ENCODE assay signal across 17 mouse cellular contexts in the genomic region with DNA sequence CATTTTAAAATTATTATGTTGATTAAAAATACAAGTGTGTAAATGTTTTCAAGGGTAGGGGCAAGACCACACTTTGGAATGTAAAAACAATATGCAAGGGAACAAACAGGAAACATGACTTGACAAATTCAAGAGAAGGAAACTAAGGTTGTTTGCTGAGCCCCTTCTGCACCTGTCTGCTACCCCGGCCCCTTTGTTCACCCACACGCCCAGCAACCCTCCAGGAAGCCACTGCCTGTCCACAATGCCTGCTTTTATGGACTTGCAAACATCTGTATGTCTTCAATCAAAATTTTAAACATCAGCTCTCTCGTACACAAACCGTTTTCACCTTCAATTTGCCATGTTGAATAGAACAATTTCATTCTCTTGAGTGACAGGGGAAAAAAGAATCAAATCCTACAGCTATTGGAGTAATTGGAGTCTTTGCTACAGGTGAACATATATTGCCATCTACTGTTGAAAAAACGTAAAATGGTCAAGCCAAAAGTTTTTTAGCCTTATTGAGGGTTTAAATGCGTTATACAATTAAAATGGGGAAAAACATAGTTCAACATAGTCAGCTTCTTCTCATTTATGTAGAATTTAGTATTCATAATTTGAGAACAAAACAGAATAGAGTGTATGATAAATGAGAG. TPM values are rescaled to one million over a fixed set of nuclear protein-coding genes. Genes with fewer than 3 reads are reported as not detected.
DNase-seq lines count a peak whose midpoint lies in the region; ATAC-seq and TF ChIP-seq lines count a peak whose summit lies in the region.
"Had no signal": no experiment of that assay in that cellular context is flagged by ENCODE, and none has a peak within 500 bp of the region (broad histone marks: within the 10 kb centered on the region; RNA-seq: fewer than 3 reads in every experiment).

No protein-coding gene starts in this region.

- H3K9me3 ChIP-seq in forebrain, embryonic 14.5 days (replicated peaks; ENCODE audit: control insufficient read depth, low read length) = no peaks in the 10 kb centered on the region
- H3K9me3 ChIP-seq in forebrain, embryonic 12.5 days = no peaks in the 10 kb centered on the region
- H3K9me3 ChIP-seq: heart, embryonic 10.5 days; hindbrain, embryonic 10.5 days; limb, embryonic 12.5 days; midbrain, embryonic 12.5 days; neural tube, embryonic 13.5 days had no signal

- no peaks in the 10 kb centered on the region for H3K4me1 ChIP-seq in forebrain, embryonic 14.5 days (ENCODE audit: control insufficient read depth, insufficient read depth, low read length)
- no peaks in the 10 kb centered on the region for H3K4me1 ChIP-seq in forebrain, embryonic 12.5 days
- H3K4me1 ChIP-seq: heart, embryonic 10.5 days; hindbrain, embryonic 10.5 days; limb, embryonic 12.5 days; midbrain, embryonic 12.5 days; neural tube, embryonic 13.5 days had no signal

- WGBS in forebrain, embryonic 14.5 days = 43% methylated on average over 6 of the region's 6 CpGs
- WGBS in forebrain, embryonic 12.5 days = 40% methylated on average over 6 of the region's 6 CpGs

- peak; percentile 63 for DNase-seq in forebrain, embryonic 14.5 days (ENCODE audit: low spot score)
- no peak for DNase-seq in layer of hippocampus, adult 2 months (ENCODE audit: low spot score in 2 of 2)
- DNase-seq in layer of hippocampus, adult 18-20 months (ENCODE audit: low spot score in 2 of 2) = no peak
- DNase-seq in thymus, postnatal 14 days = peak; percentile 17
- DNase-seq in thymus, postnatal 10 days (ENCODE audit: low spot score in 2 of 2) = no peak
- peak; percentile 13 for DNase-seq in retina, postnatal 1 day
- no peak for DNase-seq in urinary bladder, postnatal 10 days (ENCODE audit: low spot score)
- DNase-seq: adrenal gland, adult 8-10 months; cerebellum, postnatal 25 days; right cerebral cortex, adult 18-20 months had no signal

- H3K36me3 ChIP-seq in forebrain, embryonic 14.5 days (ENCODE audit: control insufficient read depth, insufficient read depth, low read length) = no peaks in the 10 kb centered on the region
- no peaks in the 10 kb centered on the region for H3K36me3 ChIP-seq in forebrain, embryonic 12.5 days (replicated peaks)
- H3K36me3 ChIP-seq: heart, embryonic 10.5 days; hindbrain, embryonic 10.5 days; limb, embryonic 12.5 days; midbrain, embryonic 12.5 days; neural tube, embryonic 13.5 days had no signal

- H3K27me3 ChIP-seq in forebrain, embryonic 14.5 days (replicated peaks; ENCODE audit: control insufficient read depth, insufficient read depth, low read length) = no peaks in the 10 kb centered on the region
- no peaks in the 10 kb centered on the region for H3K27me3 ChIP-seq in forebrain, embryonic 12.5 days
- H3K27me3 ChIP-seq: limb, embryonic 12.5 days; midbrain, embryonic 12.5 days; neural tube, embryonic 13.5 days had no signal

- no peak for ATAC-seq in forebrain, embryonic 14.5 days
- ATAC-seq in forebrain, embryonic 12.5 days (ENCODE audit: low FRiP score) = no peak

- no peak overlapping the region for H3K27ac ChIP-seq in forebrain, embryonic 14.5 days (ENCODE audit: low read depth, low read length)
- H3K27ac ChIP-seq in forebrain, embryonic 12.5 days = no peak overlapping the region
- H3K27ac ChIP-seq in layer of hippocampus, adult 2 months = no peak overlapping the region
- H3K27ac ChIP-seq: heart, embryonic 10.5 days; hindbrain, embryonic 10.5 days; limb, embryonic 12.5 days; midbrain, embryonic 12.5 days; neural tube, embryonic 13.5 days had no signal

- no peak overlapping the region for H3K9ac ChIP-seq in forebrain, embryonic 14.5 days (ENCODE audit: low read length)
- H3K9ac ChIP-seq in forebrain, embryonic 12.5 days = no peak overlapping the region
- H3K9ac ChIP-seq: limb, embryonic 12.5 days; midbrain, embryonic 12.5 days; neural tube, embryonic 13.5 days had no signal

- peak; percentile 78 for TF ChIP-seq CTCF in layer of hippocampus, adult 2 months (conservative IDR thresholded peaks at IDR 0.05)

- no peak overlapping the region for H3K4me2 ChIP-seq in forebrain, embryonic 14.5 days (ENCODE audit: low read length)
- H3K4me2 ChIP-seq in forebrain, embryonic 12.5 days = no peak overlapping the region
- H3K4me2 ChIP-seq: limb, embryonic 12.5 days; midbrain, embryonic 12.5 days; neural tube, embryonic 13.5 days had no signal

- H3K4me3 ChIP-seq in forebrain, embryonic 14.5 days (ENCODE audit: low read depth, low read length) = no peak overlapping the region
- H3K4me3 ChIP-seq in forebrain, embryonic 12.5 days (replicated peaks) = no peak overlapping the region
- no peak overlapping the region for H3K4me3 ChIP-seq in layer of hippocampus, adult 2 months
- H3K4me3 ChIP-seq: heart, embryonic 10.5 days; hindbrain, embryonic 10.5 days; limb, embryonic 12.5 days; midbrain, embryonic 12.5 days; neural tube, embryonic 13.5 days had no signal

RNA-seq across cellular contexts. Expression of a gene that starts 13.0 kb away (rescaled TPM):
- polyA plus RNA-seq in forebrain, embryonic 14.5 days (2014; fragmentation: Nextera tagmentation; extraction: Ambion mirVana) = 3.2 and 4.0 TPM in 2 replicates
- polyA plus RNA-seq in forebrain, embryonic 12.5 days (2016; fragmentation: Nextera tagmentation; extraction: Ambion mirVana) = 12.1 and 12.2 TPM in 2 replicates
- total RNA-seq in layer of hippocampus, adult 2 months (2021) = 1 to 10 TPM; 3.3 to 3.5 TPM
- 1 to 10 TPM; 2.4 to 3.1 TPM for total RNA-seq in layer of hippocampus, adult 18-20 months (2021)

RNA-seq across cellular contexts. Expression of a gene that starts 38.9 kb away (rescaled TPM):
- polyA plus RNA-seq in forebrain, embryonic 14.5 days (2014; fragmentation: Nextera tagmentation; extraction: Ambion mirVana) = 0.17 and 0.25 TPM in 2 replicates
- not detected in 2 replicates for polyA plus RNA-seq in forebrain, embryonic 12.5 days (2016; fragmentation: Nextera tagmentation; extraction: Ambion mirVana)
- total RNA-seq in layer of hippocampus, adult 2 months (2021) = under 1 TPM; 0.54 to 0.88 TPM
- total RNA-seq in layer of hippocampus, adult 18-20 months (2021) = under 1 TPM; 0.38 to 0.79 TPM
- polyA plus RNA-seq: heart, embryonic 10.5 days; lung, embryonic 16.5 days; midbrain, embryonic 12.5 days had no signal

RNA-seq across cellular contexts. Expression of a gene that starts 41.1 kb away (rescaled TPM):
- 35.4 and 40.8 TPM in 2 replicates for polyA plus RNA-seq in forebrain, embryonic 14.5 days (2014; fragmentation: Nextera tagmentation; extraction: Ambion mirVana)
- 35.1 and 38.1 TPM in 2 replicates for polyA plus RNA-seq in forebrain, embryonic 12.5 days (2016; fragmentation: Nextera tagmentation; extraction: Ambion mirVana)
- 10 to 100 TPM; 14.7 to 15.0 TPM for total RNA-seq in layer of hippocampus, adult 2 months (2021)
- total RNA-seq in layer of hippocampus, adult 18-20 months (2021) = 10 to 100 TPM; 15.3 to 16.6 TPM

Comparison
In these comparisons a context has a peak if more than half of its experiments do, and no peak if none do; other contexts are left out.
1. DNase-seq: peak in forebrain, embryonic 14.5 days (single experiment), thymus, postnatal 14 days (single experiment) and retina, postnatal 1 day (single experiment); none in layer of hippocampus, adult 2 months (0 of 2), layer of hippocampus, adult 18-20 months (0 of 2), thymus, postnatal 10 days (0 of 2) and urinary bladder, postnatal 10 days (single experiment).